Mouse (Mus musculus): Measurements from ENCODE around the gene Lama1.
"Not testable (repeated sequence)": the region's sequence is repeated elsewhere in the genome, so short reads cannot be mapped to it uniquely, and the experiment has no call there.

- not testable (repeated sequence) for TF ChIP-seq CTCF (IDR thresholded peaks at IDR 0.05; ENCODE audit: control insufficient read depth, insufficient read depth, insufficient read length); MAX (IDR thresholded peaks at IDR 0.05); USF1 (IDR thresholded peaks at IDR 0.05; ENCODE audit: low read depth); MYOD1 (IDR thresholded peaks at IDR 0.05; ENCODE audit: control insufficient read depth, insufficient read length, low read depth); CEBPB (IDR thresholded peaks at IDR 0.05; ENCODE audit: low read depth)
Observed at GRCm38 (mm10) chr17:67841494-67841893, 144.4 kb downstream of the Lama1 start.

Measured in C2C12 (cell line).